Mouse (Mus musculus) kidney, adult 2 months (tissue): Measurements from ENCODE around the gene Stx5a.

Source experiments
- CTCF ChIP-seq: fragments of 200-500 bp; conservative IDR thresholded peaks from 2 replicates; pipeline ENCODE4 v1.5.1; 2011; ENCODE audit warnings: low read depth, mild to moderate bottlenecking, control low read depth, low read length, moderate library complexity, mixed read lengths; ENCODE audit not compliant: insufficient read depth, insufficient read length
- POLR2A ChIP-seq: fragments of 200-500 bp; IDR thresholded peaks from one replicate; pipeline ENCODE4 v1.6.1; 2011; ENCODE audit warnings: low read depth, low read length, control low read depth

- TF ChIP-seq CTCF, result no peak
- no peak for TF ChIP-seq POLR2A
Measured at GRCm38 (mm10) chr19:8725081-8725613, 16.1 kb upstream of the Stx5a start.
